In genomic region chr19:53084735-53085134, GRCm38 (mm10) we compare ENCODE assay signal across 9 mouse cellular contexts. TPM values are rescaled to one million over a fixed set of nuclear protein-coding genes. Genes with fewer than 3 reads are reported as not detected.
DNase-seq lines count a peak whose midpoint lies in the region; ATAC-seq and TF ChIP-seq lines count a peak whose summit lies in the region.
"Had no signal": no experiment of that assay in that cellular context is flagged by ENCODE, and none has a peak within 500 bp of the region (broad histone marks: within the 10 kb centered on the region; RNA-seq: fewer than 3 reads in every experiment).

No protein-coding gene starts in this region.

- no peak for DNase-seq in layer of hippocampus, adult 2 months (ENCODE audit: low spot score in 2 of 2)
- no peak for DNase-seq in layer of hippocampus, postnatal 25 days (ENCODE audit: extremely low spot score in 1 of 2, low spot score in 1 of 2)
- peak; percentile 48 for DNase-seq in embryo, embryonic 11 days
- peak; percentile 28 for DNase-seq in kidney, adult 18-20 months
- peak; percentile 69 to 81 for DNase-seq in lung, postnatal 4 days
- no peak for DNase-seq in hindbrain, postnatal 0 days (ENCODE audit: low spot score)
- no peak for DNase-seq in forebrain, embryonic 10.5 days (ENCODE audit: extremely low spot score, low spot score)
- no peak for DNase-seq in spleen, postnatal 4 days (ENCODE audit: low spot score in 2 of 2)

- H3K27me3 ChIP-seq in hindbrain, postnatal 0 days (ENCODE audit: insufficient read depth, low read length): no peaks in the 10 kb centered on the region
- no peaks in the 10 kb centered on the region for H3K27me3 ChIP-seq in forebrain, embryonic 10.5 days (ENCODE audit: poor library complexity, severe bottlenecking)
- H3K27me3 ChIP-seq: neural tube, embryonic 12.5 days had no signal

- peaks cover 12% of the 10 kb centered on the region; the same call in 1 of the 2 replicates for H3K4me1 ChIP-seq in hindbrain, postnatal 0 days (ENCODE audit: insufficient read depth, low read length)
- peaks cover 40% of the 10 kb centered on the region for H3K4me1 ChIP-seq in forebrain, embryonic 10.5 days

- H3K36me3 ChIP-seq in hindbrain, postnatal 0 days (ENCODE audit: insufficient read depth, low read length): no peaks in the 10 kb centered on the region
- H3K36me3 ChIP-seq in forebrain, embryonic 10.5 days (replicated peaks): no peaks in the 10 kb centered on the region
- H3K36me3 ChIP-seq: neural tube, embryonic 12.5 days had no signal

- no peaks in the 10 kb centered on the region for H3K9me3 ChIP-seq in hindbrain, postnatal 0 days (ENCODE audit: low read length)
- no peaks in the 10 kb centered on the region for H3K9me3 ChIP-seq in forebrain, embryonic 10.5 days
- H3K9me3 ChIP-seq: neural tube, embryonic 12.5 days had no signal

- no peak overlapping the region for H3K9ac ChIP-seq in hindbrain, postnatal 0 days (replicated peaks; ENCODE audit: low read length)
- H3K9ac ChIP-seq: neural tube, embryonic 12.5 days had no signal

- no peak overlapping the region for H3K4me2 ChIP-seq in hindbrain, postnatal 0 days (ENCODE audit: low read depth, low read length)
- H3K4me2 ChIP-seq: neural tube, embryonic 12.5 days had no signal

- TF ChIP-seq CTCF in layer of hippocampus, adult 2 months (conservative IDR thresholded peaks at IDR 0.05): no peak
- TF ChIP-seq CTCF in hindbrain, postnatal 0 days (IDR thresholded peaks at IDR 0.05; ENCODE audit: low read depth): no peak

- WGBS in hindbrain, postnatal 0 days: 52% methylated on average over 5 of the region's 5 CpGs
- 61% methylated on average over 5 of the region's 5 CpGs for WGBS in forebrain, embryonic 10.5 days

- ATAC-seq in hindbrain, postnatal 0 days: no peak

- no peak overlapping the region for H3K4me3 ChIP-seq in layer of hippocampus, adult 2 months
- H3K4me3 ChIP-seq in hindbrain, postnatal 0 days (ENCODE audit: low read length): no peak overlapping the region
- no peak overlapping the region for H3K4me3 ChIP-seq in forebrain, embryonic 10.5 days
- H3K4me3 ChIP-seq: neural tube, embryonic 12.5 days had no signal

- peak overlapping the region; percentile 64 for H3K27ac ChIP-seq in layer of hippocampus, adult 2 months
- H3K27ac ChIP-seq in hindbrain, postnatal 0 days: no peak overlapping the region
- H3K27ac ChIP-seq in forebrain, embryonic 10.5 days: no peak overlapping the region
- H3K27ac ChIP-seq: neural tube, embryonic 12.5 days had no signal

RNA-seq across cellular contexts. Expression of gene Xpnpep1, which starts 44.7 kb away (rescaled TPM):
- 10 to 100 TPM; 78.7 to 82.9 TPM for total RNA-seq in layer of hippocampus, adult 2 months (2021)
- total RNA-seq in layer of hippocampus, postnatal 25 days (2021): 100 to 1,000 TPM in 1 of 2 experiments, 10 to 100 TPM in 1; 91.1 to 104 TPM
- 94.1 and 98.6 TPM in 2 replicates for total RNA-seq in hindbrain, postnatal 0 days (2014; rRNA removed)
- polyA plus RNA-seq in hindbrain, postnatal 0 days (2015; fragmentation: Nextera tagmentation; extraction: Ambion mirVana): 115 and 118 TPM in 2 replicates
- 156 TPM in 2 replicates for polyA plus RNA-seq in forebrain, embryonic 10.5 days (2016; fragmentation: Nextera tagmentation; extraction: Ambion mirVana)

RNA-seq across cellular contexts. Expression of gene Add3, which starts 55.5 kb away (rescaled TPM):
- 100 to 1,000 TPM; 125 to 129 TPM for total RNA-seq in layer of hippocampus, adult 2 months (2021)
- total RNA-seq in layer of hippocampus, postnatal 25 days (2021): 100 to 1,000 TPM; 115 to 125 TPM
- total RNA-seq in hindbrain, postnatal 0 days (2014; rRNA removed): 49.7 and 56.7 TPM in 2 replicates
- polyA plus RNA-seq in hindbrain, postnatal 0 days (2015; fragmentation: Nextera tagmentation; extraction: Ambion mirVana): 65.2 and 68.8 TPM in 2 replicates
- polyA plus RNA-seq in forebrain, embryonic 10.5 days (2016; fragmentation: Nextera tagmentation; extraction: Ambion mirVana): 55.4 and 59.3 TPM in 2 replicates

Comparison
In these comparisons a context has a peak if more than half of its experiments do, and no peak if none do; other contexts are left out.
1. DNase-seq: peak in embryo, embryonic 11 days (single experiment), kidney, adult 18-20 months (single experiment) and lung, postnatal 4 days (2 of 2); none in layer of hippocampus, adult 2 months (0 of 2), layer of hippocampus, postnatal 25 days (0 of 2), hindbrain, postnatal 0 days (single experiment), forebrain, embryonic 10.5 days (single experiment) and spleen, postnatal 4 days (0 of 2).